Mouse (Mus musculus) embryonic facial prominence, embryonic 10.5 days (tissue): ENCODE measurements around the gene Sympk. TPM values are rescaled to one million over a fixed set of nuclear protein-coding genes. Genes with fewer than 3 reads are reported as not detected.

Experiments used
- DNase-seq: peaks from one replicate; pipeline ENCODE4 v3.0.0-alpha.2; 2017; ENCODE audit warnings: low spot score
- H3K27ac ChIP-seq: fragments of 300-500 bp; sonication (generic); replicated peaks from 2 replicates; pipeline ENCODE4 v1.5.1; 2016; ENCODE audit warnings: mild to moderate bottlenecking
- H3K27me3 ChIP-seq: fragments of 300-500 bp; sonication (generic); replicated peaks from 2 replicates; pipeline ENCODE4 v1.6.1; 2016; ENCODE audit warnings: low read depth, mild to moderate bottlenecking; ENCODE audit not compliant: poor library complexity, severe bottlenecking
- H3K36me3 ChIP-seq: fragments of 300-500 bp; sonication (generic); replicated peaks from 2 replicates; pipeline ENCODE4 v1.6.1; 2016; ENCODE audit warnings: mild to moderate bottlenecking, moderate library complexity
- H3K4me1 ChIP-seq: fragments of 300-500 bp; sonication (generic); 2 replicates; pipeline ENCODE4 v1.6.1; 2016
- H3K4me3 ChIP-seq: fragments of 300-500 bp; sonication (generic); 2 replicates; pipeline ENCODE4 v1.5.1; 2016; ENCODE audit warnings: mild to moderate bottlenecking, moderate library complexity
- H3K9me3 ChIP-seq: fragments of 300-500 bp; sonication (generic); 2 replicates; pipeline ENCODE4 v1.6.1; 2016; ENCODE audit warnings: mild to moderate bottlenecking
- WGBS: fragments of 180-500 bp; shearing (Covaris S2); methylation state at CpG from one replicate; pipeline ENCODE4 v1.1.7; 2016; 5-methylcytosine and 5-hydroxymethylcytosine counted together
- polyA plus RNA-seq: library from polyadenylated mRNA; unstranded; fragments of >200 nt; fragmentation: Nextera tagmentation; extraction: Ambion mirVana; gene quantifications from 2 replicates; pipeline ENCODE4 v1.2.1, GENCODE M21; 2016

Sympk gene
- polyA plus RNA-seq: 43.4 and 45.2 TPM in 2 replicates

GRCm38 (mm10) chr7:19024096-19024506 is at the start of gene Sympk:
Gene Sympk (plus strand): TSS chr7:19024377.
- peak; percentile 97 for DNase-seq
- peak within 1 kb of the TSS; percentile 97 for H3K4me3 ChIP-seq
- no peaks in the 10 kb centered on the region for H3K9me3 ChIP-seq
- H3K27me3 ChIP-seq: peaks cover 41% of the 10 kb centered on the region
- H3K27ac ChIP-seq: peak within 1 kb of the TSS; percentile 92
- H3K36me3 ChIP-seq: peaks cover 8% of the 10 kb centered on the region
- peaks cover 37% of the 10 kb centered on the region for H3K4me1 ChIP-seq
- whole genome bisulfite sequencing: under 1% methylated on average over 50 of the region's 50 CpGs

GRCm38 (mm10) chr7:18978381-18978780 is 45.8 kb upstream of the Sympk start:
- Histone ChIP-seq H3K36me3 (no peaks in the 10 kb centered on the region), H3K27ac (no peak overlapping the region), H3K9me3 (no peaks in the 10 kb centered on the region), H3K27me3 (no peaks in the 10 kb centered on the region), H3K4me3 (no peak overlapping the region), H3K4me1 (no peaks in the 10 kb centered on the region)
- 94% methylated on average over 9 of the region's 9 CpGs for WGBS
- DNase-seq: no peak

- H3K27me3 ChIP-seq: peaks cover 23% of the 10 kb centered on the region
- DNase-seq: no peak
- no peak overlapping the region for H3K27ac ChIP-seq
- no peaks in the 10 kb centered on the region for H3K36me3 ChIP-seq
- peaks cover 10% of the 10 kb centered on the region for H3K4me1 ChIP-seq
- WGBS: 84% methylated on average over 2 of the region's 2 CpGs
- H3K9me3 ChIP-seq: no peaks in the 10 kb centered on the region
- no peak overlapping the region for H3K4me3 ChIP-seq
These were observed 37.7 kb upstream of the Sympk start for GRCm38 (mm10) chr7:18986503-18986902.

GRCm38 (mm10) chr7:18987100-18987499 is 37.1 kb upstream of the Sympk start, which contains the start of gene Nanos2:
Gene Nanos2 (plus strand): TSS chr7:18987400.
- Histone ChIP-seq H3K27me3 (peaks cover 29% of the 10 kb centered on the region), H3K36me3 (no peaks in the 10 kb centered on the region), H3K4me1 (peaks cover 16% of the 10 kb centered on the region), H3K9me3 (no peaks in the 10 kb centered on the region), H3K4me3 (no peak within 1 kb of the TSS), H3K27ac (no peak within 1 kb of the TSS)
- 85% methylated on average over 2 of the region's 2 CpGs for WGBS
- DNase-seq: no peak

GRCm38 (mm10) chr7:18987747-18988146 is 36.4 kb upstream of the Sympk start:
- no peak for DNase-seq
- Histone ChIP-seq H3K4me1 (peaks cover 22% of the 10 kb centered on the region), H3K27me3 (peaks cover 35% of the 10 kb centered on the region), H3K36me3 (no peaks in the 10 kb centered on the region), H3K9me3 (no peaks in the 10 kb centered on the region), H3K27ac (no peak overlapping the region), H3K4me3 (no peak overlapping the region)
- 75% methylated on average over 13 of the region's 13 CpGs for WGBS

GRCm38 (mm10) chr7:18988780-18989179 is 35.4 kb upstream of the Sympk start:
- H3K4me3 ChIP-seq: no peak overlapping the region
- no peak overlapping the region for H3K27ac ChIP-seq
- peaks cover 45% of the 10 kb centered on the region for H3K27me3 ChIP-seq
- H3K36me3 ChIP-seq: peaks cover 4% of the 10 kb centered on the region; the same call in 1 of the 2 replicates
- H3K9me3 ChIP-seq: no peaks in the 10 kb centered on the region
- no peak for DNase-seq
- WGBS: 67% methylated on average over 6 of the region's 6 CpGs
- H3K4me1 ChIP-seq: peaks cover 23% of the 10 kb centered on the region

GRCm38 (mm10) chr7:18989995-18990394 is 34.2 kb upstream of the Sympk start:
- Histone ChIP-seq H3K9me3 (no peaks in the 10 kb centered on the region), H3K27me3 (peaks cover 56% of the 10 kb centered on the region), H3K27ac (peak overlapping the region; percentile 80; the same call in 1 of the 2 replicates), H3K4me1 (peaks cover 23% of the 10 kb centered on the region), H3K36me3 (peaks cover 9% of the 10 kb centered on the region; the same call in 1 of the 2 replicates), H3K4me3 (peak overlapping the region; percentile 65)
- 11% methylated on average over 5 of the region's 5 CpGs for WGBS
- no peak for DNase-seq

GRCm38 (mm10) chr7:18990601-18991295 is 33.4 kb upstream of the Sympk start, which contains the start of gene Mypop:
Gene Mypop (plus strand): TSS chr7:18991245.
- H3K36me3 ChIP-seq: peaks cover 16% of the 10 kb centered on the region
- DNase-seq: peak; percentile 100
- H3K9me3 ChIP-seq: no peaks in the 10 kb centered on the region
- peak within 1 kb of the TSS; percentile 80 for H3K27ac ChIP-seq
- peaks cover 23% of the 10 kb centered on the region for H3K4me1 ChIP-seq
- peak within 1 kb of the TSS; percentile 65 for H3K4me3 ChIP-seq
- WGBS: under 1% methylated on average over 37 of the region's 37 CpGs
- H3K27me3 ChIP-seq: peaks cover 56% of the 10 kb centered on the region

- peaks cover 56% of the 10 kb centered on the region for H3K27me3 ChIP-seq
- DNase-seq: peak; percentile 52
- peaks cover 26% of the 10 kb centered on the region for H3K36me3 ChIP-seq
- H3K4me3 ChIP-seq: peak overlapping the region; percentile 65
- H3K27ac ChIP-seq: peak overlapping the region; percentile 80
- WGBS: under 1% methylated on average over 59 of the region's 59 CpGs
- no peaks in the 10 kb centered on the region for H3K9me3 ChIP-seq
- peaks cover 23% of the 10 kb centered on the region for H3K4me1 ChIP-seq
These were observed 32.4 kb upstream of the Sympk start for GRCm38 (mm10) chr7:18991660-18992293.

- Histone ChIP-seq H3K9me3 (no peaks in the 10 kb centered on the region), H3K4me1 (peaks cover 23% of the 10 kb centered on the region), H3K36me3 (peaks cover 30% of the 10 kb centered on the region), H3K4me3 (peak overlapping the region; percentile 65), H3K27me3 (peaks cover 56% of the 10 kb centered on the region), H3K27ac (peak overlapping the region; percentile 80)
- peak; percentile 51 for DNase-seq
- 4% methylated on average over 31 of the region's 31 CpGs for WGBS
These were observed 31.9 kb upstream of the Sympk start for GRCm38 (mm10) chr7:18992294-18992675.

- Histone ChIP-seq H3K27me3 (peaks cover 49% of the 10 kb centered on the region), H3K4me3 (no peak overlapping the region; the same call in 1 of the 2 replicates), H3K27ac (no peak overlapping the region), H3K4me1 (peaks cover 23% of the 10 kb centered on the region), H3K9me3 (no peaks in the 10 kb centered on the region), H3K36me3 (peaks cover 37% of the 10 kb centered on the region)
- 86% methylated on average over 5 of the region's 5 CpGs for WGBS
- DNase-seq: no peak
These were observed 31.1 kb upstream of the Sympk start for GRCm38 (mm10) chr7:18993036-18993435.

GRCm38 (mm10) chr7:18998835-18999234 is 25.3 kb upstream of the Sympk start:
- Histone ChIP-seq H3K9me3 (no peaks in the 10 kb centered on the region), H3K4me1 (peaks cover 28% of the 10 kb centered on the region), H3K4me3 (no peak overlapping the region), H3K36me3 (peaks cover 33% of the 10 kb centered on the region), H3K27ac (no peak overlapping the region), H3K27me3 (peaks cover 10% of the 10 kb centered on the region)
- WGBS: 41% methylated on average over 9 of the region's 9 CpGs
- no peak for DNase-seq

GRCm38 (mm10) chr7:19000421-19000820 is 23.8 kb upstream of the Sympk start:
- 47% methylated on average over 10 of the region's 10 CpGs for WGBS
- Histone ChIP-seq H3K4me1 (peaks cover 39% of the 10 kb centered on the region), H3K9me3 (no peaks in the 10 kb centered on the region), H3K27ac (peak overlapping the region; percentile 83), H3K27me3 (no peaks in the 10 kb centered on the region), H3K4me3 (peak overlapping the region; percentile 57), H3K36me3 (peaks cover 32% of the 10 kb centered on the region)
- no peak for DNase-seq
